Mouse (Mus musculus) midbrain, postnatal 0 days (tissue): ENCODE measurements around the gene Rasgef1b. TPM values are rescaled to one million over a fixed set of nuclear protein-coding genes. Genes with fewer than 3 reads are reported as not detected.

Experiments used
- ATAC-seq: fragments of 200-750 bp; cut with Nextera tagmentation; 2 replicates; pipeline ENCODE4 v1.8.0; 2017; ENCODE audit warnings: moderate number of reproducible peaks, mild to moderate bottlenecking, moderate TSS enrichment, moderate library complexity; ENCODE audit not compliant: low FRiP score
- DNase-seq: peaks from one replicate; pipeline ENCODE4 v3.0.0-alpha.2; 2015; ENCODE audit warnings: low spot score
- H3K27ac ChIP-seq: fragments of 300-500 bp; sonication (generic); 2 replicates; pipeline ENCODE4 v1.5.1; 2014; ENCODE audit warnings: low read depth, mild to moderate bottlenecking, low read length, mixed read lengths
- H3K27me3 ChIP-seq: fragments of 300-500 bp; sonication (generic); 2 replicates; pipeline ENCODE4 v1.6.1; 2014; ENCODE audit warnings: low read length, control low read depth, mixed read lengths; ENCODE audit not compliant: insufficient read depth
- H3K36me3 ChIP-seq: fragments of 300-500 bp; sonication (generic); 2 replicates; pipeline ENCODE4 v1.6.1; 2014; ENCODE audit warnings: low read length, control low read depth, mixed read lengths; ENCODE audit not compliant: insufficient read depth
- H3K4me1 ChIP-seq: fragments of 300-500 bp; sonication (generic); 2 replicates; pipeline ENCODE4 v1.6.1; 2014; ENCODE audit warnings: mild to moderate bottlenecking, control low read depth, antibody characterized with exemption, low read length, mixed read lengths; ENCODE audit not compliant: insufficient read depth
- H3K4me2 ChIP-seq: fragments of 300-500 bp; sonication (generic); 2 replicates; pipeline ENCODE4 v1.6.1; 2014; ENCODE audit warnings: low read depth, mild to moderate bottlenecking, low read length, mixed read lengths; ENCODE audit not compliant: poor library complexity, severe bottlenecking
- H3K4me3 ChIP-seq: fragments of 300-500 bp; sonication (generic); 2 replicates; pipeline ENCODE4 v1.5.1; 2014; ENCODE audit warnings: low read depth, mild to moderate bottlenecking, low read length, moderate library complexity
- H3K9ac ChIP-seq: fragments of 300-500 bp; sonication (generic); replicated peaks from 2 replicates; pipeline ENCODE4 v1.6.1; 2014; ENCODE audit warnings: mild to moderate bottlenecking, low read length, moderate library complexity, mixed read lengths; ENCODE audit not compliant: poor library complexity, severe bottlenecking
- H3K9me3 ChIP-seq: fragments of 300-500 bp; sonication (generic); 2 replicates; pipeline ENCODE4 v1.6.1; 2016; ENCODE audit warnings: low read length, control low read depth
- CTCF ChIP-seq: IDR thresholded peaks from 2 replicates; pipeline ENCODE4 v1.5.1; 2016; ENCODE audit warnings: antibody characterized with exemption, mild to moderate bottlenecking
- WGBS: fragments of 180-500 bp; shearing (Covaris S2); extraction: QIAGEN DNeasy Blood & Tissue Kit; methylation state at CpG from one replicate; pipeline ENCODE4 v1.1.7; 2014; 5-methylcytosine and 5-hydroxymethylcytosine counted together
- polyA plus RNA-seq: library from polyadenylated mRNA; unstranded; fragments of >200 nt; fragmentation: Nextera tagmentation; extraction: Ambion mirVana; gene quantifications from 2 replicates; pipeline ENCODE4 v1.2.1, GENCODE M21; 2015
- total RNA-seq: library from RNA; depleted of rRNA; stranded (reverse); fragments of >200 nt; gene quantifications from 2 replicates; pipeline ENCODE4 v1.2.3, GENCODE M21; 2014

Gene Rasgef1b
- total and polyA plus RNA-seq, 2 experiments from 2014 or later = 36.0 to 44.6 TPM

GRCm38 (mm10) chr5:99586287-99586686 lies 142.6 kb downstream of the Rasgef1b start:
- no peak for ATAC-seq
- H3K36me3 ChIP-seq = no peaks in the 10 kb centered on the region
- no peaks in the 10 kb centered on the region for H3K4me1 ChIP-seq
- no peak overlapping the region for H3K4me2 ChIP-seq
- no peaks in the 10 kb centered on the region for H3K27me3 ChIP-seq
- H3K4me3 ChIP-seq = no peak overlapping the region
- H3K27ac ChIP-seq = no peak overlapping the region
- TF ChIP-seq CTCF = no peak
- DNase-seq = no peak
- no peaks in the 10 kb centered on the region for H3K9me3 ChIP-seq
- H3K9ac ChIP-seq = no peak overlapping the region
- WGBS = 84% methylated on average over 6 of the region's 6 CpGs

DNA sequence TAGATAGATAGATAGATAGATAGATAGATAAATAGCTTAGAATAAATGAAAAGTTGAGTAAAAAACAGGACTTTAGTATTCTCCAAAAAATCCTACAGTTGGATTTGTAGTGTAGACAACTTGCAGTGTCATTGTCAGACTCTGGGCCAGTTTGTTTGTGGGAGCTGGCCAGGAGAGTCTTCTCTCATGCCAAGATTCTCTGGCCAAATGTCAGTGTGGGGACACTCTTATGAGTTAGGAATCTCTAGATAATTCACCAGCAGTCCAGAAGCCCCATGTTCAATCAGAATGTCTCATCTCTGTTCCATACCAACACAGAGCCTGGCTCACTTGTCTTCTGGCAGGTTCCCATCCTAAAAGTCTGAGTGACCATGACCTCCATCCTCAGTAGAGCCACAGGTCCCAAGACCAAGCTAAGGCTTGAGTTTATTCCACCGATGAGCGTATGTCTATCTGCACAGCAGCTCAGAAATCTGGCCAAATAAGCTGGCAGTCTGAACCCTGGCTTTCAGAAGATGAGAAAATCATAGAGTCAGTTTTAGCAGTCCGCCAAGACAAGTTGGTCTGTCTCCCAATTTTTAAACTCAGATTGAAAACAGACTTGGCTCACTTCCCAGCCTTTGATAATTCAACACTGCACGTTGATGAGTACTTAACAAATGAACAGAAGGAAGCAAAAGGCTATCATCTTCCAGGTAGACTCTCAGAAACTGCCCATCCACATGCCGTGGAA lies 143.5 kb downstream of the Rasgef1b start:
- Histone ChIP-seq H3K36me3 (no peaks in the 10 kb centered on the region), H3K9me3 (no peaks in the 10 kb centered on the region), H3K9ac (no peak overlapping the region), H3K4me3 (no peak overlapping the region), H3K27me3 (no peaks in the 10 kb centered on the region), H3K27ac (no peak overlapping the region), H3K4me2 (no peak overlapping the region), H3K4me1 (no peaks in the 10 kb centered on the region)
- ATAC-seq = no peak
- no peak for TF ChIP-seq CTCF
- 71% methylated on average over 5 of the region's 5 CpGs for WGBS
- peak; percentile 56 for DNase-seq

GRCm38 (mm10) chr5:99584266-99584665 lies 144.6 kb downstream of the Rasgef1b start:
- Histone ChIP-seq H3K9ac (no peak overlapping the region), H3K9me3 (no peaks in the 10 kb centered on the region), H3K27me3 (no peaks in the 10 kb centered on the region), H3K4me3 (no peak overlapping the region), H3K36me3 (no peaks in the 10 kb centered on the region), H3K27ac (no peak overlapping the region), H3K4me1 (no peaks in the 10 kb centered on the region), H3K4me2 (no peak overlapping the region)
- DNase-seq (no peak), ATAC-seq (no peak)
- no peak for TF ChIP-seq CTCF
- 89% methylated on average over 9 of the region's 9 CpGs for WGBS

DNA sequence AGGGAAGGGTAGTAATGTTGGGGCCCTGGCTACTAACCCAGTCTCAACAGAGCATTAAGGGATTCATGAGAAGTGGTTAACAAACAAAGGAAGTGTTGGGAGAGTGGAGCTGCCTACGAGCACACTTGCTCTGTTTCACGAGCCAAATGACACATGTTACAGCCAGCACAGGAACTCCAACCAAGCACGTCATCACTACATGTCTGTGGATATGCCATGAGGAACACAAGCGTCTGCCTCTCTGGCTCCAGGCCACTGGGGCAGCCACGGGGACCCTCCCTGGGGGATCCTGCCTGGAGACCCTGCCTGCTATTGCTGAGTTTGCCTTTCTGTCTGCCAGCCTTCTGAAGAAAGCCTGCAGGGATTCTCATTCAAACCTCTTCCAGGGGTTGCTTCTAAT lies 146.8 kb downstream of the Rasgef1b start:
- no peak for TF ChIP-seq CTCF
- ATAC-seq (no peak), DNase-seq (no peak)
- Histone ChIP-seq H3K9ac (no peak overlapping the region), H3K27ac (no peak overlapping the region), H3K4me3 (no peak overlapping the region), H3K9me3 (no peaks in the 10 kb centered on the region), H3K4me2 (no peak overlapping the region), H3K36me3 (no peaks in the 10 kb centered on the region), H3K4me1 (no peaks in the 10 kb centered on the region), H3K27me3 (no peaks in the 10 kb centered on the region)
- 40% methylated on average over 5 of the region's 5 CpGs for WGBS

- Histone ChIP-seq H3K27me3 (no peaks in the 10 kb centered on the region), H3K9me3 (no peaks in the 10 kb centered on the region), H3K27ac (no peak overlapping the region), H3K4me1 (no peaks in the 10 kb centered on the region), H3K4me3 (no peak overlapping the region), H3K9ac (no peak overlapping the region), H3K4me2 (no peak overlapping the region), H3K36me3 (no peaks in the 10 kb centered on the region)
- DNase-seq (peak; percentile 68), ATAC-seq (no peak)
- WGBS = 10% methylated on average over 4 of the region's 4 CpGs
- TF ChIP-seq CTCF = peak; percentile 74
Observed at GRCm38 (mm10) chr5:99578692-99579091, 150.2 kb downstream of the Rasgef1b start.

- Histone ChIP-seq H3K4me3 (no peak overlapping the region), H3K9ac (no peak overlapping the region), H3K27ac (no peak overlapping the region), H3K9me3 (no peaks in the 10 kb centered on the region), H3K4me2 (no peak overlapping the region), H3K4me1 (no peaks in the 10 kb centered on the region), H3K36me3 (no peaks in the 10 kb centered on the region), H3K27me3 (no peaks in the 10 kb centered on the region)
- 90% methylated on average over 8 of the region's 8 CpGs for WGBS
- TF ChIP-seq CTCF = no peak
- DNase-seq = no peak
- ATAC-seq = no peak
Observed at GRCm38 (mm10) chr5:99575897-99576296, 153.0 kb downstream of the Rasgef1b start.
